18 mouse cellular contexts compared by ENCODE assay signal in genomic region chr9:25460835-25461555, GRCm38 (mm10). TPM values are rescaled to one million over a fixed set of nuclear protein-coding genes. Genes with fewer than 3 reads are reported as not detected.
DNase-seq lines count a peak whose midpoint lies in the region; ATAC-seq and TF ChIP-seq lines count a peak whose summit lies in the region.
"Had no signal": no experiment of that assay in that cellular context is flagged by ENCODE, and none has a peak within 500 bp of the region (broad histone marks: within the 10 kb centered on the region; RNA-seq: fewer than 3 reads in every experiment).

No protein-coding gene starts in this region.

- H3K4me2 ChIP-seq in liver, postnatal 0 days (ENCODE audit: low read depth, low read length), result no peak overlapping the region
- no peak overlapping the region for H3K4me2 ChIP-seq in liver, embryonic 11.5 days
- H3K4me2 ChIP-seq in stomach, postnatal 0 days (replicated peaks; ENCODE audit: low read depth), result no peak overlapping the region
- no peak overlapping the region for H3K4me2 ChIP-seq in hindbrain, embryonic 14.5 days (replicated peaks)
- H3K4me2 ChIP-seq: forebrain, embryonic 15.5 days; hindbrain, embryonic 15.5 days; lung, embryonic 14.5 days; midbrain, embryonic 12.5 days; neural tube, embryonic 15.5 days had no signal

- WGBS in liver, postnatal 0 days (ENCODE audit: insufficient replicate concordance), result 55% methylated on average over 10 of the region's 10 CpGs
- WGBS in liver, embryonic 11.5 days, result 46% methylated on average over 10 of the region's 10 CpGs
- 65% methylated on average over 10 of the region's 10 CpGs for WGBS in stomach, postnatal 0 days
- WGBS in hindbrain, embryonic 14.5 days, result 91% methylated on average over 10 of the region's 10 CpGs

- no peak for TF ChIP-seq CTCF in liver, postnatal 0 days (IDR thresholded peaks at IDR 0.05; ENCODE audit: low read depth)
- no peak for TF ChIP-seq CTCF in stomach, postnatal 0 days (IDR thresholded peaks at IDR 0.05; ENCODE audit: low read depth)

- no peak overlapping the region for H3K4me3 ChIP-seq in liver, postnatal 0 days (ENCODE audit: low read depth, low read length)
- no peak overlapping the region for H3K4me3 ChIP-seq in liver, embryonic 11.5 days (ENCODE audit: low read depth, low read length)
- H3K4me3 ChIP-seq in stomach, postnatal 0 days (ENCODE audit: low read depth, low read length), result no peak overlapping the region
- H3K4me3 ChIP-seq in hindbrain, embryonic 14.5 days (replicated peaks; ENCODE audit: low read length), result no peak overlapping the region
- H3K4me3 ChIP-seq: embryonic facial prominence, embryonic 10.5 days; forebrain, embryonic 15.5 days; heart, adult 2 months; hindbrain, embryonic 15.5 days; midbrain, embryonic 12.5 days; neural tube, embryonic 15.5 days had no signal

- no peaks in the 10 kb centered on the region for H3K27me3 ChIP-seq in liver, postnatal 0 days (ENCODE audit: insufficient read depth, low read length)
- no peaks in the 10 kb centered on the region for H3K27me3 ChIP-seq in liver, embryonic 11.5 days (replicated peaks; ENCODE audit: control insufficient read depth, insufficient read depth, low read length)
- H3K27me3 ChIP-seq in stomach, postnatal 0 days (ENCODE audit: control insufficient read depth, insufficient read depth, low read length), result no peaks in the 10 kb centered on the region
- H3K27me3 ChIP-seq in hindbrain, embryonic 14.5 days (ENCODE audit: control insufficient read depth, insufficient read depth, low read length), result no peaks in the 10 kb centered on the region
- H3K27me3 ChIP-seq: forebrain, embryonic 15.5 days; hindbrain, embryonic 15.5 days; midbrain, embryonic 12.5 days; neural tube, embryonic 15.5 days had no signal

- H3K9ac ChIP-seq in liver, postnatal 0 days (replicated peaks), result no peak overlapping the region
- no peak overlapping the region for H3K9ac ChIP-seq in liver, embryonic 11.5 days (ENCODE audit: low read depth, low read length)
- no peak overlapping the region for H3K9ac ChIP-seq in stomach, postnatal 0 days (ENCODE audit: low read length)
- H3K9ac ChIP-seq in hindbrain, embryonic 14.5 days, result no peak overlapping the region
- H3K9ac ChIP-seq: forebrain, embryonic 15.5 days; hindbrain, embryonic 15.5 days; lung, embryonic 14.5 days; midbrain, embryonic 12.5 days; neural tube, embryonic 15.5 days had no signal

- no peaks in the 10 kb centered on the region for H3K9me3 ChIP-seq in liver, postnatal 0 days (ENCODE audit: low read length)
- H3K9me3 ChIP-seq in liver, embryonic 11.5 days (ENCODE audit: control insufficient read depth, low read length), result no peaks in the 10 kb centered on the region
- H3K9me3 ChIP-seq in stomach, postnatal 0 days (ENCODE audit: control insufficient read depth, low read length), result no peaks in the 10 kb centered on the region
- H3K9me3 ChIP-seq in hindbrain, embryonic 14.5 days (ENCODE audit: control insufficient read depth, low read length), result no peaks in the 10 kb centered on the region
- H3K9me3 ChIP-seq: embryonic facial prominence, embryonic 10.5 days; forebrain, embryonic 15.5 days; hindbrain, embryonic 15.5 days; midbrain, embryonic 12.5 days; neural tube, embryonic 15.5 days had no signal

- H3K4me1 ChIP-seq in liver, postnatal 0 days (ENCODE audit: insufficient read depth), result no peaks in the 10 kb centered on the region
- H3K4me1 ChIP-seq in liver, embryonic 11.5 days (replicated peaks; ENCODE audit: control insufficient read depth, insufficient read depth, low read length), result no peaks in the 10 kb centered on the region
- no peaks in the 10 kb centered on the region for H3K4me1 ChIP-seq in stomach, postnatal 0 days (replicated peaks; ENCODE audit: control insufficient read depth, insufficient read depth)
- H3K4me1 ChIP-seq in hindbrain, embryonic 14.5 days (replicated peaks; ENCODE audit: control insufficient read depth, insufficient read depth, low read length), result no peaks in the 10 kb centered on the region
- H3K4me1 ChIP-seq: embryonic facial prominence, embryonic 10.5 days; forebrain, embryonic 15.5 days; hindbrain, embryonic 15.5 days; midbrain, embryonic 12.5 days; neural tube, embryonic 15.5 days had no signal

- H3K36me3 ChIP-seq in liver, postnatal 0 days (replicated peaks; ENCODE audit: insufficient read depth, low read length), result no peaks in the 10 kb centered on the region
- H3K36me3 ChIP-seq in liver, embryonic 11.5 days (ENCODE audit: control insufficient read depth, insufficient read depth, low read length), result no peaks in the 10 kb centered on the region
- no peaks in the 10 kb centered on the region for H3K36me3 ChIP-seq in stomach, postnatal 0 days (ENCODE audit: control insufficient read depth, insufficient read depth, low read length)
- H3K36me3 ChIP-seq in hindbrain, embryonic 14.5 days (replicated peaks; ENCODE audit: control insufficient read depth, insufficient read depth), result no peaks in the 10 kb centered on the region
- H3K36me3 ChIP-seq: embryonic facial prominence, embryonic 10.5 days; forebrain, embryonic 15.5 days; hindbrain, embryonic 15.5 days; midbrain, embryonic 12.5 days; neural tube, embryonic 15.5 days had no signal

- DNase-seq in liver, postnatal 0 days, result no peak
- DNase-seq in liver, embryonic 11.5 days (ENCODE audit: low spot score), result no peak
- peak; percentile 91 for DNase-seq in adrenal gland, adult 2 months
- DNase-seq in adrenal gland, postnatal 36 days, result peak; percentile 68 to 86
- DNase-seq in stomach, postnatal 0 days (ENCODE audit: low spot score), result peak; percentile 36
- DNase-seq in layer of hippocampus, adult 9-10 months (ENCODE audit: low spot score), result no peak
- DNase-seq in hindbrain, embryonic 14.5 days (ENCODE audit: low spot score), result no peak
- DNase-seq: cerebellum, postnatal 10 days; gastrocnemius, postnatal 14 days; heart, adult 2 months; heart, postnatal 36 days; kidney, postnatal 36 days; lung, embryonic 14.5 days had no signal

- TF ChIP-seq EP300 in liver, postnatal 0 days (IDR thresholded peaks at IDR 0.05; ENCODE audit: low read depth), result no peak
- TF ChIP-seq EP300 in stomach, postnatal 0 days (optimal IDR thresholded peaks at IDR 0.05), result no peak

- peak; percentile 50; the same call in 1 of the 2 replicates for ATAC-seq in liver, postnatal 0 days
- no peak for ATAC-seq in liver, embryonic 11.5 days (replicated peaks; ENCODE audit: low FRiP score)
- ATAC-seq in stomach, postnatal 0 days (ENCODE audit: low FRiP score, low TSS enrichment), result peak; percentile 77
- ATAC-seq in hindbrain, embryonic 14.5 days (ENCODE audit: low FRiP score), result no peak
- ATAC-seq: forebrain, embryonic 15.5 days had no signal

- no peak overlapping the region for H3K27ac ChIP-seq in liver, postnatal 0 days (ENCODE audit: low read depth)
- H3K27ac ChIP-seq in liver, embryonic 11.5 days (ENCODE audit: low read depth, low read length), result no peak overlapping the region
- H3K27ac ChIP-seq in stomach, postnatal 0 days (replicated peaks), result no peak overlapping the region
- H3K27ac ChIP-seq in hindbrain, embryonic 14.5 days, result no peak overlapping the region
- H3K27ac ChIP-seq: embryonic facial prominence, embryonic 10.5 days; forebrain, embryonic 15.5 days; heart, adult 2 months; hindbrain, embryonic 15.5 days; midbrain, embryonic 12.5 days; neural tube, embryonic 15.5 days had no signal

RNA-seq across cellular contexts. Expression of gene Eepd1, which starts 20.4 kb away (rescaled TPM):
- polyA plus RNA-seq in liver, postnatal 0 days (2015; fragmentation: Nextera tagmentation; extraction: Ambion mirVana), result 7.6 and 7.8 TPM in 2 replicates
- 9.4 and 10.9 TPM in 2 replicates for polyA plus RNA-seq in liver, embryonic 11.5 days (2014; fragmentation: Nextera tagmentation; extraction: Ambion mirVana)
- 10 to 100 TPM; 28.4 to 32.8 TPM for total RNA-seq in adrenal gland, adult 2 months (2021)
- polyA plus RNA-seq in adrenal gland, adult 2 months (2012; rRNA removed), result 26.1 and 36.0 TPM in 2 replicates
- total RNA-seq in adrenal gland, postnatal 36 days (2021), result 10 to 100 TPM; 43.6 to 66.9 TPM
- 16.8 and 17.8 TPM in 2 replicates for polyA plus RNA-seq in stomach, postnatal 0 days (2015; fragmentation: Nextera tagmentation; extraction: Ambion mirVana)
- 8.8 and 11.1 TPM in 2 replicates for polyA plus RNA-seq in hindbrain, embryonic 14.5 days (2014; fragmentation: Nextera tagmentation; extraction: Ambion mirVana)

Comparison
In these comparisons a context has a peak if more than half of its experiments do, and no peak if none do; other contexts are left out.
1. ATAC-seq: peak in liver, postnatal 0 days (single experiment) and stomach, postnatal 0 days (single experiment); none in liver, embryonic 11.5 days (single experiment) and hindbrain, embryonic 14.5 days (single experiment).
2. DNase-seq: peak in adrenal gland, adult 2 months (single experiment), adrenal gland, postnatal 36 days (2 of 2) and stomach, postnatal 0 days (single experiment); none in liver, postnatal 0 days (single experiment), liver, embryonic 11.5 days (single experiment), layer of hippocampus, adult 9-10 months (single experiment) and hindbrain, embryonic 14.5 days (single experiment).